In genomic region chr3:102670557-102670956, GRCm38 (mm10) we compare ENCODE assay signal across 22 mouse cellular contexts.
"Had no signal": no experiment of that assay in that cellular context is flagged by ENCODE, and none has a peak within 500 bp of the region (broad histone marks: within the 10 kb centered on the region; RNA-seq: fewer than 3 reads in every experiment).

No protein-coding gene starts in this region.

- DNase-seq: kidney, postnatal 25 days; liver, postnatal 0 days; midbrain, embryonic 14.5 days; right cerebral cortex, adult 18-20 months; right cerebral cortex, postnatal 14 days; right cerebral cortex, postnatal 4 days; thymus, adult 2 months; thymus, postnatal 14 days; thymus, postnatal 4 days had no signal

- H3K9ac ChIP-seq: limb, embryonic 13.5 days; liver, embryonic 14.5 days; liver, postnatal 0 days; lung, embryonic 14.5 days; neural tube, embryonic 12.5 days; neural tube, embryonic 15.5 days had no signal

- ATAC-seq: liver, postnatal 0 days; lung, postnatal 0 days had no signal

- H3K27ac ChIP-seq: kidney, postnatal 0 days; layer of hippocampus, adult 2 months; limb, embryonic 10.5 days; limb, embryonic 13.5 days; liver, embryonic 14.5 days; midbrain, embryonic 10.5 days; neural tube, embryonic 12.5 days; neural tube, embryonic 15.5 days; stomach, postnatal 0 days had no signal

- H3K4me3 ChIP-seq: layer of hippocampus, adult 2 months; limb, embryonic 10.5 days; limb, embryonic 13.5 days; megakaryocyte, embryonic 14.5 days; midbrain, embryonic 10.5 days; neural tube, embryonic 12.5 days; neural tube, embryonic 15.5 days had no signal

- H3K4me1 ChIP-seq: megakaryocyte, embryonic 14.5 days; midbrain, embryonic 10.5 days; neural tube, embryonic 12.5 days; neural tube, embryonic 15.5 days had no signal

- H3K9me3 ChIP-seq: limb, embryonic 10.5 days; limb, embryonic 13.5 days; midbrain, embryonic 10.5 days; neural tube, embryonic 12.5 days; neural tube, embryonic 15.5 days had no signal

- H3K4me2 ChIP-seq: limb, embryonic 13.5 days; liver, embryonic 11.5 days; lung, embryonic 14.5 days; neural tube, embryonic 12.5 days; neural tube, embryonic 15.5 days had no signal

- H3K36me3 ChIP-seq: limb, embryonic 10.5 days; limb, embryonic 13.5 days; midbrain, embryonic 10.5 days; neural tube, embryonic 12.5 days; neural tube, embryonic 15.5 days had no signal

- H3K27me3 ChIP-seq: limb, embryonic 13.5 days; megakaryocyte, embryonic 14.5 days; neural tube, embryonic 12.5 days; neural tube, embryonic 15.5 days had no signal
